ENCODE assay signal across 8 mouse cellular contexts in the genomic region with DNA sequence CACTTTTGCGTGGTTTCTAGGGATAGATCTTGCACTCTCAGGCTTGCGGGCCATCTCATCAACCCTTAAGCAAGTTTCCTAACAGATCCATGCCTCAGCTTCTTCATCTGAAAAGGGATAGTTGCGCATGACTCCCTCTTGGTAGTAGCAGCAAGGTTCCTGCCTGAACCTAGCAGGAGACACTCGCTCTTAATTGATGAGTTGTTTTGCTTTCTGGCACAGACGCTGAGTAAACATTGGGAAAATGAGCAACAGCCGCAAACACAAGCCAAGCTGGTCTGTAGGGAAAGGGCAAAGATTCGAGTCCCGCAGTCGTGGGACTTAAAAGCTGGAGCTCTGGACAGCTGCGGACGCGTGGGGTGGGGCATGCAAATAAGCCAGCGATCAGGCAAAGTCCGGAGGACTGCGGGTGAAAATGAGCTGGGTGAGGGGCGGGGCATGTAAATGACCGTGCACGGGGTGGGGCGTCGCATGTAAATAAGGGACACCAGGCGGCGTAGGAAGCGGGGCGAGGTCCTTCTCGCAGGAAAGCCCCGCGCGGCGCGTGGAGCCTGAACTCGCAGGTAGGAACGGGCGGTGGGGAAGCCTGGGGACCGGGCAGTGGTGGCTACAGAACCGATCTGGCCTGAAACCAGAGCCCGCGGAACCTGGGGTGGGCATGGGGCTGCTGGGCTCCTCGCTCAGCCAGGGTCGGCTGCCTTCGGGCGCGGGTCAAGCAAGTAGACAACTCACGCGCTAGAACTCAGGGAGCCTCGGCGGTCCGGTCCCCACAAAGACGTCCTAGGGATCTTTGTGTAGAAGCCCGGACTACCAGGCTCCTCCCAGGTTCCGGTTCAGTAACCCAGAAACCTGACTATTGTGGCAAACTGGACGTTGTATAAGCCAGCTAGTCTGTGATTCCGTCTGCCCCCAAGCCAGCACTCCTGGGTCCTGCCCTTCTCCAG. TPM values are rescaled to one million over a fixed set of nuclear protein-coding genes. Genes with fewer than 3 reads are reported as not detected.
A peak's percentile ranks its signal among the peaks of the same experiment; 100 is the strongest.
DNase-seq lines count a peak whose midpoint lies in the region; ATAC-seq and TF ChIP-seq lines count a peak whose summit lies in the region.

A gene (plus strand): TSS at position 355 of the 944 bp plus-strand sequence.

- H3K4me1 ChIP-seq in hindbrain, postnatal 0 days (ENCODE audit: insufficient read depth, low read length) = peaks cover 22% of the 10 kb centered on the region

- H3K27me3 ChIP-seq in hindbrain, postnatal 0 days (ENCODE audit: insufficient read depth, low read length) = no peaks in the 10 kb centered on the region

- no peaks in the 10 kb centered on the region for H3K36me3 ChIP-seq in hindbrain, postnatal 0 days (ENCODE audit: insufficient read depth, low read length)

- 2% methylated on average over 52 of the region's 52 CpGs for WGBS in hindbrain, postnatal 0 days

- ATAC-seq in hindbrain, postnatal 0 days = peak; percentile 84
- peak; percentile 75 for ATAC-seq in megakaryocyte progenitor cell, adult 5-6 weeks (replicated peaks; ENCODE audit: poor library complexity)

- H3K9me3 ChIP-seq in hindbrain, postnatal 0 days (ENCODE audit: low read length) = no peaks in the 10 kb centered on the region

- peak; percentile 95 to 98 for DNase-seq in adrenal gland, adult (ENCODE audit: inconsistent age in 2 of 2, low spot score in 1 of 2)
- peak; percentile 90 for DNase-seq in embryo, embryonic 10 days (ENCODE audit: low spot score)
- peak; percentile 79 to 84 for DNase-seq in gastrocnemius, adult 8-10 months (ENCODE audit: low spot score in 2 of 2)
- peak; percentile 81 for DNase-seq in hindbrain, postnatal 0 days (ENCODE audit: low spot score)
- peak; percentile 51 to 92 for DNase-seq in left cerebral cortex, postnatal 10 days (ENCODE audit: extremely low spot score in 1 of 2, low spot score in 2 of 2)
- DNase-seq in right cerebral cortex, postnatal 10 days (ENCODE audit: low spot score in 2 of 2) = peak; percentile 79 to 81
- peak; percentile 90 for DNase-seq in urinary bladder, postnatal 14 days (ENCODE audit: low spot score)

- peak; percentile 35; the same call in 1 of the 2 replicates for TF ChIP-seq CTCF in hindbrain, postnatal 0 days (IDR thresholded peaks at IDR 0.05; ENCODE audit: low read depth)

- H3K27ac ChIP-seq in hindbrain, postnatal 0 days = no peak within 1 kb of the TSS; the same call in 1 of the 2 replicates

- H3K4me2 ChIP-seq in hindbrain, postnatal 0 days (ENCODE audit: low read depth, low read length) = peak within 1 kb of the TSS; percentile 99

- H3K9ac ChIP-seq in hindbrain, postnatal 0 days (replicated peaks; ENCODE audit: low read length) = peak within 1 kb of the TSS; percentile 63

- peak within 1 kb of the TSS; percentile 55 for H3K4me3 ChIP-seq in hindbrain, postnatal 0 days (ENCODE audit: low read length)

- intact Hi-C loops in left cerebral cortex, postnatal 10 days (cut with DNase I) = loop anchor here (5.0 kb wide), 1 partner anchor 60 kb away; a partner anchor contains a TSS

RNA-seq across cellular contexts. Expression of the gene that starts here (rescaled TPM):
- 1 to 10 TPM; 2.5 to 6.2 (median 3.5) TPM for total RNA-seq in gastrocnemius, adult 8-10 months (2022)
- 13.3 and 14.3 TPM in 2 replicates for total RNA-seq in hindbrain, postnatal 0 days (2014; rRNA removed)
- 4.5 and 5.0 TPM in 2 replicates for polyA plus RNA-seq in hindbrain, postnatal 0 days (2015; fragmentation: Nextera tagmentation; extraction: Ambion mirVana)
- 1 to 10 TPM; 5.9 TPM for total RNA-seq in left cerebral cortex, postnatal 10 days (2021)
- 10.5 and 12.0 TPM in 2 replicates for total RNA-seq in megakaryocyte progenitor cell, adult 5-6 weeks (2015)
- 19.2 and 20.4 TPM in 2 replicates for total RNA-seq in megakaryocyte progenitor cell, adult 5-6 weeks (2017)
